Comparison of ENCODE assay signal across 7 mouse cellular contexts in genomic region chr12:61524183-61524651, GRCm38 (mm10). TPM values are rescaled to one million over a fixed set of nuclear protein-coding genes. Genes with fewer than 3 reads are reported as not detected.
DNase-seq lines count a peak whose midpoint lies in the region; ATAC-seq and TF ChIP-seq lines count a peak whose summit lies in the region.

No protein-coding gene starts in this region.

- no peak for TF ChIP-seq CTCF in embryonic fibroblast, embryonic 13.5 days (IDR thresholded peaks at IDR 0.05; ENCODE audit: borderline replicate concordance, insufficient read depth, low read length)

- WGBS in lung, embryonic 16.5 days: under 1% methylated on average over 28 of the region's 33 CpGs
- under 1% methylated on average over 33 of the region's 33 CpGs for WGBS in midbrain, embryonic 13.5 days

- no peak for TF ChIP-seq POLR2A in embryonic fibroblast, embryonic 13.5 days (IDR thresholded peaks at IDR 0.05; ENCODE audit: low read depth, low read length)

- no peaks in the 10 kb centered on the region for H3K36me3 ChIP-seq in lung, embryonic 16.5 days (ENCODE audit: control insufficient read depth, insufficient read depth, low read length)
- H3K36me3 ChIP-seq in midbrain, embryonic 13.5 days: no peaks in the 10 kb centered on the region

- no peak overlapping the region for H3K27ac ChIP-seq in lung, embryonic 16.5 days (ENCODE audit: low read length)
- no peak overlapping the region for H3K27ac ChIP-seq in embryonic fibroblast, embryonic 13.5 days (ENCODE audit: insufficient read depth, low read length)
- peak overlapping the region; percentile 90 for H3K27ac ChIP-seq in midbrain, embryonic 13.5 days

- no peaks in the 10 kb centered on the region for H3K9me3 ChIP-seq in lung, embryonic 16.5 days (ENCODE audit: control insufficient read depth, low read length)
- H3K9me3 ChIP-seq in midbrain, embryonic 13.5 days: no peaks in the 10 kb centered on the region

- peaks cover 51% of the 10 kb centered on the region for H3K27me3 ChIP-seq in lung, embryonic 16.5 days (ENCODE audit: control insufficient read depth, insufficient read depth, low read depth, low read length)
- H3K27me3 ChIP-seq in midbrain, embryonic 13.5 days: peaks cover 23% of the 10 kb centered on the region

- ATAC-seq in lung, embryonic 16.5 days (ENCODE audit: low read depth): no peak
- ATAC-seq in midbrain, embryonic 13.5 days: no peak

- H3K4me2 ChIP-seq in lung, embryonic 16.5 days (ENCODE audit: low read depth, low read length): peak overlapping the region; percentile 74
- H3K4me2 ChIP-seq in midbrain, embryonic 13.5 days (replicated peaks): peak overlapping the region; percentile 86

- H3K4me3 ChIP-seq in lung, embryonic 16.5 days (ENCODE audit: low read length): peak overlapping the region; percentile 52
- peak overlapping the region; percentile 51; the same call in 1 of the 2 replicates for H3K4me3 ChIP-seq in embryonic fibroblast, embryonic 13.5 days (ENCODE audit: insufficient read depth, low read length)
- H3K4me3 ChIP-seq in midbrain, embryonic 13.5 days (replicated peaks): peak overlapping the region; percentile 70

- no peak overlapping the region for H3K9ac ChIP-seq in lung, embryonic 16.5 days (ENCODE audit: low read length)
- H3K9ac ChIP-seq in midbrain, embryonic 13.5 days (replicated peaks): peak overlapping the region; percentile 79

- H3K4me1 ChIP-seq in lung, embryonic 16.5 days (replicated peaks; ENCODE audit: control insufficient read depth, insufficient read depth, low read length): peaks cover 4% of the 10 kb centered on the region; the same call in 1 of the 2 replicates
- peaks cover 2% of the 10 kb centered on the region; the same call in 1 of the 2 replicates for H3K4me1 ChIP-seq in embryonic fibroblast, embryonic 13.5 days (ENCODE audit: control insufficient read depth, insufficient read depth, low read length)
- H3K4me1 ChIP-seq in midbrain, embryonic 13.5 days (replicated peaks): peaks cover 36% of the 10 kb centered on the region

- no peak for DNase-seq in lung, postnatal 10 days
- peak; percentile 42 to 73 for DNase-seq in layer of hippocampus, adult 18-20 months (ENCODE audit: low spot score in 2 of 2)
- DNase-seq in thymus, postnatal 25 days: no peak
- DNase-seq in gastrocnemius, postnatal 25 days: no peak

RNA-seq across cellular contexts. Expression of gene Lrfn5, which starts 1.3 kb away (rescaled TPM):
- polyA plus RNA-seq in lung, embryonic 16.5 days (2015; fragmentation: Nextera tagmentation; extraction: Ambion mirVana): 0.24 and 0.35 TPM in 2 replicates
- polyA plus RNA-seq in embryonic fibroblast, embryonic 13.5 days (2011; ENCODE audit: insufficient read length, low read depth, missing spikeins): 0.13 TPM in 1 of 2 replicates, not detected in the other
- total RNA-seq in layer of hippocampus, adult 18-20 months (2021): 10 to 100 TPM; 85.4 to 92.3 TPM
- polyA plus RNA-seq in midbrain, embryonic 13.5 days (2015; fragmentation: Nextera tagmentation; extraction: Ambion mirVana): 29.0 and 29.8 TPM in 2 replicates
- not detected for total RNA-seq in gastrocnemius, postnatal 25 days (2021)

Comparison
In these comparisons a context has a peak if more than half of its experiments do, and no peak if none do; other contexts are left out.
1. DNase-seq: peak in layer of hippocampus, adult 18-20 months (2 of 2); none in lung, postnatal 10 days (single experiment), thymus, postnatal 25 days (single experiment) and gastrocnemius, postnatal 25 days (single experiment).
2. RNA of gene Lrfn5, which starts 1.3 kb away (polyA plus RNA-seq): 29.0 to 29.8 TPM in midbrain, embryonic 13.5 days; 0.24 to 0.35 TPM in lung, embryonic 16.5 days and 0.13 TPM in embryonic fibroblast, embryonic 13.5 days; every median in the first group is over 10 times any median in the second.
3. Peak in every context shown above with its lines, with median percentiles within 50 percentile points of each other: H3K4me3 ChIP-seq.